Mouse (Mus musculus) spleen, adult 2 months (tissue): ENCODE measurements around the gene Cdk18.

Experiments
- CTCF ChIP-seq: fragments of 200-500 bp; IDR thresholded peaks from 2 replicates; pipeline ENCODE4 v1.5.1; 2011; ENCODE audit warnings: mild to moderate bottlenecking, inconsistent platforms; ENCODE audit not compliant: insufficient read depth, insufficient read length, insufficient replicate concordance; ENCODE audit errors: extremely low read depth
- POLR2A ChIP-seq: fragments of 200-500 bp; IDR thresholded peaks from 2 replicates; pipeline ENCODE4 v1.6.1; 2011; ENCODE audit warnings: low read depth, low read length, inconsistent platforms

DNA sequence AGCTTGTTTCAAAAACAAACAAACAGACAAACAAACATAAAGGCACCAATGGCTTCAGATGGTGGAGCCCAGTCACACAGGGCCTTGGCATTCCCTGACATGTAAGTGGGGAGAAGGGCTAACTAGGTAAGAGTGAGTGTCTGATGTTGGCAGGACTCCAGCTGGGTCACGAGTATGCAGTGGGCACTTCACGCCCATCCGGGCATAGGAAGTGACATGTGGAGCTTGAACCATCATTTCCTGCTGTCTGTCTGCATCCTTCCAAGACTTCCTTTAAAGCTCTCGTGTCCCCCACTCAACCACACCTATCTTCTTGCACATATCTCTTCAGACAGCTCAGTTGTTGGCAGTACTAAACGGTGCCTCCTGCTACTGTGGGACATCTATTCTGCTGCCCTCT, 3.6 kb upstream of the Cdk18 start:
- no peak for TF ChIP-seq POLR2A
- no peak for TF ChIP-seq CTCF
